Mouse (Mus musculus) spleen, adult 12 weeks (tissue): ENCODE results near the gene Nacc2.

Experiments used
- DNase-seq: peaks from one replicate; pipeline ENCODE4 v3.0.0; 2022; ENCODE audit warnings: low spot score

The Nacc2 gene

GRCm38 (mm10) chr2:26099260-26099659 lies 23.8 kb downstream of the Nacc2 start:
- no peak for DNase-seq

- DNase-seq: no peak
Observed at GRCm38 (mm10) chr2:26093897-26094296, 29.1 kb downstream of the Nacc2 start.

- DNase-seq: no peak
Observed at GRCm38 (mm10) chr2:26091771-26092393, 31.1 kb downstream of the Nacc2 start.

- no peak for DNase-seq
Observed at GRCm38 (mm10) chr2:26090876-26091770, 31.9 kb downstream of the Nacc2 start.

GRCm38 (mm10) chr2:26089005-26089404 lies 34.0 kb downstream of the Nacc2 start:
- no peak for DNase-seq

GRCm38 (mm10) chr2:26086926-26087600 lies 36.0 kb downstream of the Nacc2 start:
- peak; percentile 29 for DNase-seq

- DNase-seq: no peak
Observed at GRCm38 (mm10) chr2:26086505-26086904, 36.5 kb downstream of the Nacc2 start.

GRCm38 (mm10) chr2:26082883-26083282 lies 40.1 kb downstream of the Nacc2 start:
- no peak for DNase-seq

GRCm38 (mm10) chr2:26080830-26081229 lies 42.2 kb downstream of the Nacc2 start:
- no peak for DNase-seq

GRCm38 (mm10) chr2:26079409-26079808 lies 43.6 kb downstream of the Nacc2 start:
- DNase-seq: no peak

- DNase-seq: no peak
Observed at GRCm38 (mm10) chr2:26077068-26077467, 46.0 kb downstream of the Nacc2 start.

GRCm38 (mm10) chr2:26076121-26076520 lies 46.9 kb downstream of the Nacc2 start:
- DNase-seq: no peak

- no peak for DNase-seq
Observed at GRCm38 (mm10) chr2:26074551-26074950, 48.5 kb downstream of the Nacc2 start.

GRCm38 (mm10) chr2:26068592-26068991 lies 54.4 kb downstream of the Nacc2 start:
- DNase-seq: no peak

- no peak for DNase-seq
Observed at GRCm38 (mm10) chr2:26068175-26068574, 54.8 kb downstream of the Nacc2 start.

- DNase-seq: no peak
Observed at GRCm38 (mm10) chr2:26066527-26066926, 56.5 kb downstream of the Nacc2 start.

- DNase-seq: no peak
Observed at GRCm38 (mm10) chr2:26062742-26063427, 60.1 kb downstream of the Nacc2 start.

- DNase-seq: no peak
Observed at GRCm38 (mm10) chr2:26062241-26062640, 60.8 kb downstream of the Nacc2 start.

- DNase-seq: peak; percentile 25
Observed at GRCm38 (mm10) chr2:26061018-26061666, 61.9 kb downstream of the Nacc2 start.

- DNase-seq: no peak
Observed at GRCm38 (mm10) chr2:26057053-26057452, 66.0 kb downstream of the Nacc2 start.

GRCm38 (mm10) chr2:26056226-26056625 lies 66.8 kb downstream of the Nacc2 start:
- no peak for DNase-seq

- DNase-seq: no peak
Observed at GRCm38 (mm10) chr2:26055747-26056102, 67.3 kb downstream of the Nacc2 start.
